Mouse (Mus musculus): ENCODE results near the gene Fggy. TPM values are rescaled to one million over a fixed set of nuclear protein-coding genes. Genes with fewer than 3 reads are reported as not detected.

The Fggy gene
- polyA plus RNA-seq, 1 experiment: 11.4 TPM

- no peaks in the 10 kb centered on the region for H3K4me1 ChIP-seq (ENCODE audit: control insufficient read depth, insufficient read depth, low read length)
- H3K27me3 ChIP-seq (ENCODE audit: control insufficient read depth, insufficient read depth, low read length): no peaks in the 10 kb centered on the region
- DNase-seq: no peak
- no peak overlapping the region for H3K4me3 ChIP-seq (replicated peaks; ENCODE audit: insufficient read depth, low read depth, low read length)
- H3K27ac ChIP-seq (ENCODE audit: insufficient read depth, low read length): no peak overlapping the region
- 96% methylated on average over 2 of the region's 2 CpGs for WGBS
- TF ChIP-seq POLR2A (IDR thresholded peaks at IDR 0.05; ENCODE audit: borderline replicate concordance, insufficient read depth, low read length) (no peak), CTCF (IDR thresholded peaks at IDR 0.05; ENCODE audit: borderline replicate concordance, insufficient read depth, low read depth, low read length) (no peak)
Measured at GRCm38 (mm10) chr4:95666896-95667295, 109.6 kb downstream of the Fggy start.

- TF ChIP-seq CTCF (IDR thresholded peaks at IDR 0.05; ENCODE audit: borderline replicate concordance, insufficient read depth, low read depth, low read length) (no peak), POLR2A (IDR thresholded peaks at IDR 0.05; ENCODE audit: borderline replicate concordance, insufficient read depth, low read length) (no peak)
- Histone ChIP-seq H3K27ac (ENCODE audit: insufficient read depth, low read length) (no peak overlapping the region), H3K4me1 (ENCODE audit: control insufficient read depth, insufficient read depth, low read length) (no peaks in the 10 kb centered on the region), H3K4me3 (replicated peaks; ENCODE audit: insufficient read depth, low read depth, low read length) (no peak overlapping the region), H3K27me3 (ENCODE audit: control insufficient read depth, insufficient read depth, low read length) (no peaks in the 10 kb centered on the region)
- no peak for DNase-seq
- WGBS: 100% methylated on average over 1 of the region's 1 CpGs
Measured at GRCm38 (mm10) chr4:95667595-95667994, 110.3 kb downstream of the Fggy start.

GRCm38 (mm10) chr4:95668543-95668942, 111.2 kb downstream of the Fggy start:
- WGBS: 97% methylated on average over 3 of the region's 3 CpGs
- Histone ChIP-seq H3K27ac (ENCODE audit: insufficient read depth, low read length) (no peak overlapping the region), H3K27me3 (ENCODE audit: control insufficient read depth, insufficient read depth, low read length) (no peaks in the 10 kb centered on the region), H3K4me3 (replicated peaks; ENCODE audit: insufficient read depth, low read depth, low read length) (no peak overlapping the region), H3K4me1 (ENCODE audit: control insufficient read depth, insufficient read depth, low read length) (no peaks in the 10 kb centered on the region)
- TF ChIP-seq POLR2A (IDR thresholded peaks at IDR 0.05; ENCODE audit: borderline replicate concordance, insufficient read depth, low read length) (no peak), CTCF (IDR thresholded peaks at IDR 0.05; ENCODE audit: borderline replicate concordance, insufficient read depth, low read depth, low read length) (no peak)
- no peak for DNase-seq

- no peaks in the 10 kb centered on the region for H3K4me1 ChIP-seq (ENCODE audit: control insufficient read depth, insufficient read depth, low read length)
Measured at GRCm38 (mm10) chr4:95669336-95669735, 112.0 kb downstream of the Fggy start.

GRCm38 (mm10) chr4:95670559-95670958, 113.3 kb downstream of the Fggy start:
- H3K27me3 ChIP-seq (ENCODE audit: control insufficient read depth, insufficient read depth, low read length): no peaks in the 10 kb centered on the region
- no peak for DNase-seq
- 87% methylated on average over 3 of the region's 3 CpGs for WGBS
- H3K27ac ChIP-seq (ENCODE audit: insufficient read depth, low read length): no peak overlapping the region
- no peak overlapping the region for H3K4me3 ChIP-seq (replicated peaks; ENCODE audit: insufficient read depth, low read depth, low read length)
- TF ChIP-seq POLR2A (IDR thresholded peaks at IDR 0.05; ENCODE audit: borderline replicate concordance, insufficient read depth, low read length) (no peak), CTCF (IDR thresholded peaks at IDR 0.05; ENCODE audit: borderline replicate concordance, insufficient read depth, low read depth, low read length) (no peak)
- H3K4me1 ChIP-seq (ENCODE audit: control insufficient read depth, insufficient read depth, low read length): no peaks in the 10 kb centered on the region

More at GRCm38 (mm10) chr4:95669336-95669735, 112.0 kb downstream of the Fggy start:
- Histone ChIP-seq H3K27ac (ENCODE audit: insufficient read depth, low read length) (no peak overlapping the region), H3K27me3 (ENCODE audit: control insufficient read depth, insufficient read depth, low read length) (no peaks in the 10 kb centered on the region), H3K4me3 (replicated peaks; ENCODE audit: insufficient read depth, low read depth, low read length) (no peak overlapping the region)
- DNase-seq: no peak
- TF ChIP-seq POLR2A (IDR thresholded peaks at IDR 0.05; ENCODE audit: borderline replicate concordance, insufficient read depth, low read length): no peak
- TF ChIP-seq CTCF (IDR thresholded peaks at IDR 0.05; ENCODE audit: borderline replicate concordance, insufficient read depth, low read depth, low read length): no peak
- WGBS: 81% methylated on average over 2 of the region's 2 CpGs

- Histone ChIP-seq H3K27me3 (ENCODE audit: control insufficient read depth, insufficient read depth, low read length) (no peaks in the 10 kb centered on the region), H3K4me1 (ENCODE audit: control insufficient read depth, insufficient read depth, low read length) (no peaks in the 10 kb centered on the region), H3K27ac (ENCODE audit: insufficient read depth, low read length) (no peak overlapping the region), H3K4me3 (replicated peaks; ENCODE audit: insufficient read depth, low read depth, low read length) (no peak overlapping the region)
- 94% methylated on average over 1 of the region's 1 CpGs for WGBS
- no peak for DNase-seq
- TF ChIP-seq POLR2A (IDR thresholded peaks at IDR 0.05; ENCODE audit: borderline replicate concordance, insufficient read depth, low read length) (no peak), CTCF (IDR thresholded peaks at IDR 0.05; ENCODE audit: borderline replicate concordance, insufficient read depth, low read depth, low read length) (no peak)
Measured at GRCm38 (mm10) chr4:95672039-95672438, 114.7 kb downstream of the Fggy start.

GRCm38 (mm10) chr4:95676390-95676789, 119.1 kb downstream of the Fggy start:
- 71% methylated on average over 2 of the region's 2 CpGs for WGBS
- DNase-seq: no peak

GRCm38 (mm10) chr4:95680756-95681449, 123.6 kb downstream of the Fggy start:
- TF ChIP-seq CTCF (IDR thresholded peaks at IDR 0.05; ENCODE audit: borderline replicate concordance, insufficient read depth, low read depth, low read length) (no peak), POLR2A (IDR thresholded peaks at IDR 0.05; ENCODE audit: borderline replicate concordance, insufficient read depth, low read length) (no peak)
- no peaks in the 10 kb centered on the region for H3K4me1 ChIP-seq (ENCODE audit: control insufficient read depth, insufficient read depth, low read length)
- 82% methylated on average over 5 of the region's 5 CpGs for WGBS
- H3K27ac ChIP-seq (ENCODE audit: insufficient read depth, low read length): no peak overlapping the region
- no peak for DNase-seq
- no peaks in the 10 kb centered on the region for H3K27me3 ChIP-seq (ENCODE audit: control insufficient read depth, insufficient read depth, low read length)
- H3K4me3 ChIP-seq (replicated peaks; ENCODE audit: insufficient read depth, low read depth, low read length): no peak overlapping the region

More at GRCm38 (mm10) chr4:95676390-95676789, 119.1 kb downstream of the Fggy start:
- Histone ChIP-seq H3K27me3 (ENCODE audit: control insufficient read depth, insufficient read depth, low read length) (no peaks in the 10 kb centered on the region), H3K4me3 (replicated peaks; ENCODE audit: insufficient read depth, low read depth, low read length) (no peak overlapping the region), H3K4me1 (ENCODE audit: control insufficient read depth, insufficient read depth, low read length) (no peaks in the 10 kb centered on the region), H3K27ac (ENCODE audit: insufficient read depth, low read length) (no peak overlapping the region)
- TF ChIP-seq POLR2A (IDR thresholded peaks at IDR 0.05; ENCODE audit: borderline replicate concordance, insufficient read depth, low read length) (no peak), CTCF (IDR thresholded peaks at IDR 0.05; ENCODE audit: borderline replicate concordance, insufficient read depth, low read depth, low read length) (no peak)
